ENCODE assay signal across 25 mouse cellular contexts in the genomic region with DNA sequence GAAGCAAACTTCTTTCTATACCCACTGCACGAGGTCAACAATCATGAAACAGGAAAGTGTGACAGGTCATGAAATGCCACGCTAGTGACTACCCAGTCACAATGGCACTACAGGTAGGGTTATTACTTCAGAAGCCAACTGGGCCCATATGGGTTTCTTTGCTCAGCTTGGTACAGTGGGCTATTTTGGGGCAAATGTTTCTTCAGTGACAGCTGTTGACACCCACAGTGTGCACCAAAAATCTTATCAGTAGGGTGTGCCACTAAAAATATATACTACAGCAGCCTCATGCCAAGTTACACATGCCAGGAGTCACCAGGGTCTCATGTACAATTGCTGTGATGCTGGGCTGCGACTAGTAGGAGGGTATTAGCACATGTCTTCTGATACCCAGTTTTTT.
DNase-seq lines count a peak whose midpoint lies in the region; ATAC-seq and TF ChIP-seq lines count a peak whose summit lies in the region.
"Had no signal": no experiment of that assay in that cellular context is flagged by ENCODE, and none has a peak within 500 bp of the region (broad histone marks: within the 10 kb centered on the region; RNA-seq: fewer than 3 reads in every experiment).

No protein-coding gene starts in this region.

- no peaks in the 10 kb centered on the region for H3K9me3 ChIP-seq in heart, embryonic 16.5 days (replicated peaks; ENCODE audit: control insufficient read depth, low read length)
- no peaks in the 10 kb centered on the region for H3K9me3 ChIP-seq in heart, embryonic 10.5 days
- H3K9me3 ChIP-seq: embryonic facial prominence, embryonic 13.5 days; forebrain, embryonic 12.5 days; heart, embryonic 12.5 days; heart, embryonic 15.5 days; hindbrain, embryonic 12.5 days; hindbrain, embryonic 15.5 days had no signal

- H3K9ac ChIP-seq in heart, embryonic 16.5 days (ENCODE audit: low read length): no peak overlapping the region
- H3K9ac ChIP-seq: embryonic facial prominence, embryonic 13.5 days; forebrain, embryonic 12.5 days; forebrain, embryonic 15.5 days; heart, embryonic 12.5 days; heart, embryonic 15.5 days; hindbrain, embryonic 12.5 days; hindbrain, embryonic 15.5 days had no signal

- peak; percentile 45; the same call in 1 of the 2 replicates for ATAC-seq in heart, embryonic 16.5 days (replicated peaks; ENCODE audit: extremely low read depth, insufficient read depth, low FRiP score)
- ATAC-seq: CD4-positive, CD25-positive, alpha-beta regulatory T cell, adult 4 months; forebrain, embryonic 15.5 days had no signal

- DNase-seq in heart, embryonic 10.5 days (ENCODE audit: low spot score): no peak
- DNase-seq in left cerebral cortex, adult 11 months (ENCODE audit: low spot score): peak; percentile 10
- no peak for DNase-seq in left cerebral cortex, postnatal 10 days (ENCODE audit: extremely low spot score in 1 of 2, low spot score in 2 of 2)
- peak; percentile 56 for DNase-seq in brain, adult 2 months (ENCODE audit: low read depth, low spot score)
- DNase-seq: adrenal gland, adult 2 months; adrenal gland, postnatal 14 days; cerebellum, adult 11-12 months; cerebellum, adult 8-10 months; cerebellum, postnatal 10 days; cerebellum, postnatal 36 days; embryo, embryonic 11 days; gastrocnemius, postnatal 10 days; gastrocnemius, postnatal 36 days had no signal

- H3K4me2 ChIP-seq in heart, embryonic 16.5 days (ENCODE audit: low read depth, low read length): no peak overlapping the region
- no peak overlapping the region for H3K4me2 ChIP-seq in myocyte (ENCODE audit: low read depth)
- H3K4me2 ChIP-seq: embryonic facial prominence, embryonic 13.5 days; forebrain, embryonic 12.5 days; forebrain, embryonic 15.5 days; heart, embryonic 12.5 days; heart, embryonic 15.5 days; hindbrain, embryonic 12.5 days; hindbrain, embryonic 15.5 days had no signal

- no peak overlapping the region for H3ac ChIP-seq in myocyte (ENCODE audit: control insufficient read depth, insufficient read length)

- no peak for TF ChIP-seq POLR2A in myocyte (IDR thresholded peaks at IDR 0.05; ENCODE audit: insufficient read length, low read depth)

- H3K27ac ChIP-seq in heart, embryonic 16.5 days (ENCODE audit: low read length): no peak overlapping the region
- no peak overlapping the region for H3K27ac ChIP-seq in heart, embryonic 10.5 days
- H3K27ac ChIP-seq: embryonic facial prominence, embryonic 10.5 days; embryonic facial prominence, embryonic 13.5 days; forebrain, embryonic 12.5 days; forebrain, embryonic 15.5 days; heart, embryonic 15.5 days; hindbrain, embryonic 12.5 days; hindbrain, embryonic 15.5 days had no signal

- no peaks in the 10 kb centered on the region for H3K79me2 ChIP-seq in myocyte (ENCODE audit: control insufficient read depth, insufficient read depth)

- no peaks in the 10 kb centered on the region for H3K27me3 ChIP-seq in heart, embryonic 16.5 days (ENCODE audit: control insufficient read depth, insufficient read depth, low read length)
- no peaks in the 10 kb centered on the region for H3K27me3 ChIP-seq in heart, embryonic 10.5 days (ENCODE audit: insufficient read depth, poor library complexity, severe bottlenecking)
- no peaks in the 10 kb centered on the region for H3K27me3 ChIP-seq in myocyte (ENCODE audit: control insufficient read depth, insufficient read depth, insufficient read length)
- H3K27me3 ChIP-seq: embryonic facial prominence, embryonic 13.5 days; forebrain, embryonic 12.5 days; forebrain, embryonic 15.5 days; heart, embryonic 12.5 days; heart, embryonic 15.5 days; hindbrain, embryonic 12.5 days; hindbrain, embryonic 15.5 days had no signal

- H3K36me3 ChIP-seq in heart, embryonic 16.5 days (ENCODE audit: control insufficient read depth, insufficient read depth): no peaks in the 10 kb centered on the region
- no peaks in the 10 kb centered on the region for H3K36me3 ChIP-seq in heart, embryonic 10.5 days
- no peaks in the 10 kb centered on the region for H3K36me3 ChIP-seq in myocyte (ENCODE audit: control insufficient read depth, insufficient read depth)
- H3K36me3 ChIP-seq: embryonic facial prominence, embryonic 10.5 days; embryonic facial prominence, embryonic 13.5 days; forebrain, embryonic 12.5 days; forebrain, embryonic 15.5 days; heart, embryonic 12.5 days; heart, embryonic 15.5 days; hindbrain, embryonic 12.5 days; hindbrain, embryonic 15.5 days had no signal

- no peak overlapping the region for H3K4me3 ChIP-seq in heart, embryonic 16.5 days (ENCODE audit: low read length)
- H3K4me3 ChIP-seq in heart, embryonic 10.5 days: no peak overlapping the region
- no peak overlapping the region for H3K4me3 ChIP-seq in myocyte
- H3K4me3 ChIP-seq: embryonic facial prominence, embryonic 10.5 days; embryonic facial prominence, embryonic 13.5 days; erythroblast, embryonic 14.5 days; forebrain, embryonic 12.5 days; forebrain, embryonic 15.5 days; heart, embryonic 12.5 days; heart, embryonic 15.5 days; hindbrain, embryonic 12.5 days; hindbrain, embryonic 15.5 days had no signal

- peaks cover 6% of the 10 kb centered on the region for H3K4me1 ChIP-seq in heart, embryonic 16.5 days (ENCODE audit: control insufficient read depth, insufficient read depth, low read length)
- H3K4me1 ChIP-seq in heart, embryonic 10.5 days: no peaks in the 10 kb centered on the region
- H3K4me1 ChIP-seq: embryonic facial prominence, embryonic 10.5 days; embryonic facial prominence, embryonic 13.5 days; forebrain, embryonic 12.5 days; forebrain, embryonic 15.5 days; heart, embryonic 12.5 days; hindbrain, embryonic 12.5 days; hindbrain, embryonic 15.5 days had no signal

- intact Hi-C loops in left cerebral cortex, postnatal 10 days (cut with DNase I): no loop called here

- WGBS in heart, embryonic 16.5 days: 64% methylated on average over 3 of the region's 3 CpGs
- WGBS in heart, embryonic 10.5 days: 76% methylated on average over 3 of the region's 3 CpGs

TF ChIP-seq in myocyte, 11 proteins besides CTCF, POLR2A, EP300 and RAD21:
- TF ChIP-seq TCF12 (IDR thresholded peaks at IDR 0.05; ENCODE audit: insufficient read depth, poor library complexity, severe bottlenecking) (peak; percentile 29), MYOG (IDR thresholded peaks at IDR 0.05; ENCODE audit: control insufficient read depth in 1 of 3, insufficient read depth in 1 of 3, insufficient read length in 2 of 3, low read depth in 2 of 3) (peak in 2 of 3 experiments; percentile 19 to 46), MYOD1 (IDR thresholded peaks at IDR 0.05; ENCODE audit: control insufficient read depth in 1 of 3, insufficient read length in 2 of 3, low read depth in 2 of 3) (peak in 1 of 3 experiments; percentile 37), TCF3 (IDR thresholded peaks at IDR 0.05; ENCODE audit: insufficient read length, low read depth) (no peak)

Comparison
In these comparisons a context has a peak if more than half of its experiments do, and no peak if none do; other contexts are left out.
1. DNase-seq: peak in left cerebral cortex, adult 11 months (single experiment) and brain, adult 2 months (single experiment); none in heart, embryonic 10.5 days (single experiment) and left cerebral cortex, postnatal 10 days (0 of 2).